Mouse (Mus musculus) large intestine, adult 2 months (tissue): Measurements from ENCODE around the gene Chst14. TPM values are rescaled to one million over a fixed set of nuclear protein-coding genes. Genes with fewer than 3 reads are reported as not detected.

ENCODE experiments used
- DNase-seq: peaks from one replicate; pipeline ENCODE4 v3.0.0-alpha.2; 2012; ENCODE audit warnings: low read depth, low spot score
- WGBS: fragments of 180-500 bp; shearing (Covaris S2); methylation state at CpG from one replicate; pipeline ENCODE4 v1.1.7; 2018; 5-methylcytosine and 5-hydroxymethylcytosine counted together
- polyA plus RNA-seq: library from polyadenylated mRNA; depleted of rRNA; stranded (reverse); fragments of >200 nt; gene quantifications from 2 replicates; pipeline ENCODE4 v1.2.3, GENCODE M21; 2012; rRNA removed

Gene Chst14
- 3.6 and 3.8 TPM in 2 replicates for polyA plus RNA-seq

DNA sequence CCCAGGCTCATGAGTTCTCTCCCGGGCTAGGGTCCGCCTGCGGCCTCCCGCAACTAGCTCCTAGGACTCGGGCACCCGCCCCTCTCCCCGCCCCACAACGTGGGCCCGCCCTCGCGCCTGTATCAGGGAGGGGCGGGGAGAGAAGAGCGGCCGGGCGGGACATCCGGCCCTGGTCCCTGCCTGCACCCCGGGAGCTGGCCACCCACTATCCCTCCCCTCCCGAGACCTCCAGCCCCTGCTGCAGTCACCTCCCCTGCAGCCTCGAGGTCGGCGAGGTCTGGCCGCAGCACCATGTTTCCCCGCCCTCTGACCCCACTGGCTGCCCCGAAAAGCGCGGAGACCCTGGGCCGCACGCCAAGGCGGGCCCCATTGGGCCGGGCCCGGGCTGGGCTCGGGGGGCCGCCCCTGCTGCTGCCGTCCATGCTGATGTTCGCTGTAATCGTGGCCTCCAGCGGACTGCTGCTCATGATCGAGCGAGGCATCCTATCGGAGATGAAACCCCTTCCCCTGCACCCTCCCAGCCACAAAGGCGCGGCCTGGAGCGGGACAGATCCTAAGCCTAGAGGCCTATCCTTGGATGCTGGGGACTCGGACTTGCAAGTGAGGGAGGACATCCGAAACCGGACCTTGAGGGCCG is at the start of gene Chst14:
Gene Chst14 (plus strand): TSS at position 136 of the 637 bp plus-strand sequence.
- WGBS = under 1% methylated on average over 42 of the region's 47 CpGs
- no peak for DNase-seq

DNA sequence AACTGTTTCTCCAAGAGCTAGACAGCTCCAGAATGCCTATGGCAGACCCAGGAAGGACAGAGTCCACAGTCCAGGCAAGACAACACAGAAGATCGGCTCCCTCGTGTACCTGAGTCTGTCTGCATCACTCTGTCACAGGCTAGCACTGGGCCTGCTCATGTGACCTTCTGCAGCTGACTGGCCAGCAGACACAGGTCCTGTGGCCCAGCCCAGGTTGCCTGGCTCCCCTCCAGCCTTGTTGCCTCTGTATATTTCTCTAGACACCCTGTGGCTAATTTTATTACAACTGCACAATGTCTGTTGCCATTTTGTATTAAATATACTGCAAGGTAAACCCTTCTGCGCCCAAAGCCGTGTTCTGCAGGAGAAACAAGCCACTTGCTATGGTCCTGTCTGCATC is 45.3 kb upstream of the Chst14 start:
- no peak for DNase-seq
- 74% methylated on average over 4 of the region's 4 CpGs for WGBS

DNA sequence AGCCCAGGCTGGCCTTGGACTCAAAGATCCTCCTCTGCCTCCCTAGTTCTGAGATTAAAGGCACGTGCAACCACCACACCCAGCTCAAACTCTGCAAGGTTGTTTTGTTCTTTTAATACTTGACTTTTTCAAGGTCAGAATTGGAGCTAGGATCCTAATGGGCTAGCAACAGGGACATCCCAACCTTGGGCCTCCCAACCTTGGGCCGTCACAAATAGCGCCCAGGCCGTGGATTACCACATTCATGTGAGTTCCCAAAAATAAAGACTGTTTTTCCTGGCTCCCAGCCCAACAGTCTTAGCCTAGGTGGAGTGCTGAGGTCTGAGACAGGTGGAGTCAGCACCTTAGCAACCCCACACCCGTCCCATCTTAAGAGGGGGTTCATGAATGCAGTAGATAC is 44.3 kb upstream of the Chst14 start:
- WGBS = 62% methylated on average over 5 of the region's 5 CpGs
- DNase-seq = no peak

DNA sequence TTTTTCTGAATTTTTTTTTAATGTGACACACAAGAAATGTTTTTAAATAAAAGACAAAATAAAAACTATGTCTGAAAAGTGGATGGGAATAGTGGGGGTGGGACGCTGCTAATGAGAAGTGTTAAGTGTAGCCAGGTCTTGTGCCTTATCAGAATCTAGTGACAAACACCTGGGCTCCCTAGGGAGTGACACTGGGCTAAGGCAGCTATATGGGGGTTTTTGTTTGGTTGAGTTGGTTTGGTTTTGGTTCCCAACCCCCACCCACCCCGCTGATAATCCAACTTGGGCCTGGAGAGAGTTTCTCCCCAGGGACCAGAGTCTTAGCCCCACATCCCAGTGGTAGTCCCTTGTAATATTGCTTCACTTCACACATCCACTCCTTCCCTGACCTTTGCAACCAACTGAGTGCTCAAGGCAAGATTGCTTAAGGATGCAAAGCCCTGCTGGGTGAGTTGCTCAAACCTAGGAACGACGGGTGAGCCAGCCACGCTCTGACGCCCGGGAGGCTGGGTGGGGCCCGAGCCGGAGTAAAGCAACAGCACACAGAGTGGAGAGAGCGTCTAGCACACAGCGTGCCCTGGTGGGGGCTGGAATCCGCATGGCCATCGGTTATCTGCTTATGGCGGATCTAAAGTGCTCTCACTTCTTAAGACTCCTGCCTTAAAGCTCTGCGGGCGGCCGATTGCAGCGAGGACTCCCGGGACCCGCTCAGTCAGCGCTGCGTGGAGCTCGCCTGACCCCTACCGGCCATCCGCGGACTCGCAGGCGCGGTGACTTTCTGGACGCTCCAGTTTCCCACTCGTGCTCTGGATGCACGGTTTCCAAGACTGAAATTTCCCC is 43.2 kb upstream of the Chst14 start:
- WGBS = 4% methylated on average over 32 of the region's 32 CpGs
- DNase-seq = no peak

DNA sequence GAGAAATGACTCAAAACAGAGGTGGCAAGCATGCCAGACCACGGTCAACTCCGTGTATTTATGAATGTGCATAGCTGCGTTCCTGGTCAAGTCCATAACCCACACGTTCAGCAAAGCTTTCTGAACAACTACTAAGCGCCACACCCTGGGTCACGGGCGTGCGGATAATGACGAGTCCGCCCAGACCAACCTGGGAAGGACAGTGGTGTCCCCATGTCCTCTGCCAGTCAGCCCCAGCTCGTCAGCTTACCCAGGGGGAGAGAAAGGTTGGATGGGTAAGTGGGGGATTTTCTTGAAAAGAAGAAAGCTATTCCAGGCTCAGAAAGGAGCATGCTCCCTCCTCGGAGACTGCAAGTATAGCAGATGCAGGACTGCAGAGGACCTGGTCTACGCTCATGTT is 38.9 kb upstream of the Chst14 start:
- 36% methylated on average over 13 of the region's 13 CpGs for WGBS

DNA sequence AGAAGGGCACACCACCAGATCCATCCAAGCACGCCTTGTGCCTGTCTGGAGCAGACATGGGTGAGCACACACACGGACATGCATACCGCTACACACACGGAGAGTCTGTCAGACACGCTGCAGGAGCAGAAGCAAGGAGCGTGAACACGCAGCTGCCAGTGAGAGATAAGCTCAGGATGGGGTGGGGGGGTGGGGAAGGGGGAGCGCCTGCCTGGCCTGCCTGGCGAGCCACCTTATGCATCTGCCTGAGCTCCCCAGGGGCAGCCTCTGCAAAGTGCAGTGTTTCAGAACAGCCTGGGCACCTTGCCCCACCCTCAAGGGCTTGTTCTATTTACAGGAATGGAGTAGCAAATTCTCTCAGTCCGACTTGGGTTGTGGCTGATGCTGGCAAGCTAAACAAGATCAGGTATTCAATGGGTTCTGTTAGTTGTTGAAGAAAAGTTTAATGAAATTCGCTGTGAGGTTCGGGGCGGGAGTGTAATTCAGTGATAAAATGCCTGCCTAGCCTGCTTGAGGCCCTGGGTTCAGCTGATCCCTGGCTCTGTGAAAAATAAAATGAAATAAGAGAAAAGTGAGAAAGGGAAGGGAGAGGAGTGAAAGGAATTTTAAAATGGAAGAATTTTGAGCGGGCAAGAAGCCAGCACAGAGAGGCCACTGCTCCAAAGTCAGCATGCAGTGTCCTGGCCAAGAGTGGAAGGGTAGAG is 38.3 kb upstream of the Chst14 start:
- WGBS = 26% methylated on average over 14 of the region's 14 CpGs
- DNase-seq = no peak

More for the DNA sequence above, 38.9 kb upstream of the Chst14 start:
- no peak for DNase-seq

DNA sequence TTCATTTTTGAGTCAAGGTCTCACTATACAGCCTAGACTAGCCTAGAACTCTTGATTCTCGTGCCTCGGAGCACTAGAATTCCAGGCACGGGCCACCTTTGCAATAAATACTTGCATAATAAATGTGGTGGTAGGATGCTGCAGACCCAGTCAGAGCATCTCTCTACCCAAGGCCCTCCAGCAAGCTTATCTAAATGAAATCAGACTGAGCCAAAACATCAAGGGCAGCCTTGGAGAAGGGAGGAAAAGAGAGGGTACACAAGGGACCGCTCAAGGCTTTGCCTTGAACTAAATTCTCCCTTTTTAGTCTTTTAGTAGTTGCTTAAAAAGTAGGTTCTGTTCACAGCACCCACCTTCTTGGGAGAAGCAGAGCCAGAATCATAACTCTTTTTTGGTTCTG is 35.1 kb upstream of the Chst14 start:
- no peak for DNase-seq
- whole genome bisulfite sequencing = 83% methylated on average over 4 of the region's 4 CpGs

DNA sequence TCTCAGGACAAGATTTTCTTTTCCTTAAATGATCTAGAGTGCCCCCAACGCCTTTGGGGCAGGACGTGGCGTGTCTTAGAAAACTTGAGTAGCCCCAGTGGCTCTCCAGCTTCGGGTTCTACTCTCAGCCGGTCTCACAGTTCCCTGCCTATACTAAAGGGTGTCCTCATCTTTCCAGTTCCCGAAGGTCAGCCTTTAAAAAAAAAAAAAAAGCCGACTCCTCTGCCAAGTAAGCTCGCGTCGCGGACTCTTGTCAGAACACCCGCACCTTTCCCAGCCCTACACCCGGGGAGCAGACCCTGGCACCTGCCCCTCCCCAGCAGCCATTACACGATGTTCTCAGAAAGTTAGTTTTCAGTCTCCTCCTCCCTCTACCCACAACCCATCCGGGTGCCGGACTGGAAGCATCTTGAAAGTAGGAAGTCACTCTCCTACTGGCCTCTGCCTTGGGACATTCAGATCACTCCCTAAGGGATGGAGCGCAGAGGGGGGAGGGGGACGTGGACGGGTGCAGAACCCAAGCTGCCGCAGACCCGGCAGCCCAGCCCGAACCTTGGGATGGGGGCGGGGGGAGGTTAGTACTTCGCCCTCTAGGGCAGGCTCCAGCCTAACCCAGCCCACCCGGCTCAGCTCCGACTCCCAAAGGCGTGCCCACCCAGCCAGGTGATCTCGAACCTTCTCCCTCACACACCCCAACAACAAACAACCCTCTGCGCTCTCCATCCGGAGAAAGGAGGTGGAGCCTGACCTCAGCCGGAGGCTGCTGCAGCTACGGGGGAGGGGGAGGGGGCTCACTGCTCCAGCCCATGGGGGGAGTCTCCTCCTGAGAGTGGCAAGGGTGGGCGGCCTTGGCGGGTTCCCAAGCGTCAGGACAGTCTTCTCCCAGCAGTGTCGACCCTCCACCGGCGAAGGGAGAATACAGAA is 30.0 kb upstream of the Chst14 start:
- no peak for DNase-seq
- 4% methylated on average over 38 of the region's 38 CpGs for WGBS

DNA sequence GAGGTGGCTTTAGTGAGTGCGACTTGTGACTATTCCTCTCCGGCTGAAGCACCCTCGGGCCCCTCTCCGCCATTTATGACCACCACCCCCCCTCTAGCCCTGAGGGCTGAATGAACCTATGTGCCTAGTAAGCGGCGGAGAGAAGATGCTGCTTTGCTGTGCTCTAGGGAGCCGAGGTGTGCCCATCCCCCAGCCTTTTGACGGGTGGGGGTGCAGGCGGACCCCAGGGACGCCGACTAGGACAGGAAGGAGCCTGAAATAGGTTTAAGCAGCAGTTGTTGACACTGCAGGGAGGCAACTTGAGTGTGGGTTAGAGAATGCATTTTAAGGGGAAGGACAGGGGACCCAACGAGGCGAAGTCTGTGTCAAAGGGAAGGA is 29.4 kb upstream of the Chst14 start:
- 4% methylated on average over 13 of the region's 13 CpGs for WGBS

DNA sequence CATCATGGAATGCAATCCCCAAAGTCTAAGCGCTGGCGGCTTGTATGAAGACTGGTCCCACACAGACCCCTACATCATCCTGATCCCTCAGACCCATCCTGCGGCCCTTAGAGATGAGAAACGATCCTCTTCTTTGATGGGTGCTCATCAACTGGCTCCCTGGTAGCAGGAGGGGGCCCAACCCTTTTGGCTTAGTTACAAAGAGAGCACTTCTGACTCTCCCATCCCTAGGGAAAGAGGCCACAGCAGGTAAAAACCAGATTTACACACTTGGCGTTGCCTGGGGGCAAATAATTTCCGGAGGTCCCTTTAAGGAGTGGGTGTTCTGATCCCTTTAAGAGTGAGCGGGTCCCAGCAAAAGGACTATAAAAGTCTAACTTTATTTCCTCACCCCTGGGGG is 28.9 kb upstream of the Chst14 start:
- WGBS = 31% methylated on average over 7 of the region's 7 CpGs
- no peak for DNase-seq

More for the DNA sequence above, 29.4 kb upstream of the Chst14 start:
- no peak for DNase-seq

DNA sequence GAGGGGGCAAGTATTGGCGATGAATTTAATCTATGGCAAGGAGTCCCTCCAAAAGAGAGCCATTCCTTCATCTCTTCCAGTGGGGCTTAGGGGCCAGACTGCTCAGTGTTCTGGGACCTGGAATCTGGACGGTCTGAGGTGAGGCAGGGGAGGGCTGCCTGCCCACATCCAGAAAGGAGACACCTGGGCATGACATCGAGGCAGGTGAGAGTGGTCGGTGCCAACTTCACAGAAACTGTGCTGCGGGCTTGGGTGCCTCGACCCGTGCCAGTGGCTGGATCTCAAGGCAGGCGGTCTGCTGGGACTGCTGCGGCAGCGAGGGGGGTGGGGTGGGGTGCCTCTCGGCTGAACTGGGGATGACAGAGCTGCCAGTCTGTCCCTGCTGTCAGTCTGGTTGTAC is 28.5 kb upstream of the Chst14 start:
- 33% methylated on average over 11 of the region's 11 CpGs for WGBS
- no peak for DNase-seq

DNA sequence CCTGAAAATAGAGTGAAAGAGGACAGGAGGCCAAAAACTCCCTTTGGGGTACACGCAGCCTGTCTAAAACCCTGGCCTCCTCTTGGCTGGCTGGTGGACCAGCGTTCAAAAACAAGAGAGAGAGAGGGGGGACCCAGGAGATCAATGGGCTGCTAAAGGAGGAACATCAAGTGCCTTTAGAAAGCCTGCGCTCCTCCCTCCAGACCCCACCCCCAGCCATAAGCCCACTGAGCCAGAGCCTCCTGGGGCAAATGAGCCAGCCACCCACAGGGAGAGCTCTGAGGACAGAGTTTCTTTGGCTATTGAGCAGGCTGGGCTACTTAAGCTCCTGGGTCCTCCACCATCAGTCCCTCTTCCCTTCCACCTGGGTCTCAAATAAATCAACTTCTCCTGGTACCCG is 27.5 kb upstream of the Chst14 start:
- DNase-seq = no peak
- 77% methylated on average over 4 of the region's 4 CpGs for WGBS

DNA sequence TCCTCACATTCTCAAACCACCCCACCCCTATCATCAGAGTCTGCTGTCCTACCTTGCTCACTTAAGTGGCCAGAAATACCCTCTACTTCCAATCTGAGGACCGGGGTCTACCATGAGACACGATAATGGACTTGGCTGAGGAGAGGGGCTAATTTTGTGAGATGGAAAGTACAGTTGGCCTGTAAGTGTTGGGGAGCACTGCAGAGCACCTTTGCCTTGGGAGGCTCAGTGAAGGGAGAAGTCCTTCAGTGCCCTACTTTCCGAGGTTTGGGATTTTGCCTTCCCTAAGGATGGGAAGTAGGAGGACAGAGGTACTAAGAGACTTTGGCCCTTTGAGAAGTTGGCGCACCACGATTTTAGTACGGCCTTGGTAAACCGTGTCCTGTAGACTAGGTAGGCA is 27.0 kb upstream of the Chst14 start:
- WGBS = 64% methylated on average over 7 of the region's 7 CpGs
- DNase-seq = no peak

DNA sequence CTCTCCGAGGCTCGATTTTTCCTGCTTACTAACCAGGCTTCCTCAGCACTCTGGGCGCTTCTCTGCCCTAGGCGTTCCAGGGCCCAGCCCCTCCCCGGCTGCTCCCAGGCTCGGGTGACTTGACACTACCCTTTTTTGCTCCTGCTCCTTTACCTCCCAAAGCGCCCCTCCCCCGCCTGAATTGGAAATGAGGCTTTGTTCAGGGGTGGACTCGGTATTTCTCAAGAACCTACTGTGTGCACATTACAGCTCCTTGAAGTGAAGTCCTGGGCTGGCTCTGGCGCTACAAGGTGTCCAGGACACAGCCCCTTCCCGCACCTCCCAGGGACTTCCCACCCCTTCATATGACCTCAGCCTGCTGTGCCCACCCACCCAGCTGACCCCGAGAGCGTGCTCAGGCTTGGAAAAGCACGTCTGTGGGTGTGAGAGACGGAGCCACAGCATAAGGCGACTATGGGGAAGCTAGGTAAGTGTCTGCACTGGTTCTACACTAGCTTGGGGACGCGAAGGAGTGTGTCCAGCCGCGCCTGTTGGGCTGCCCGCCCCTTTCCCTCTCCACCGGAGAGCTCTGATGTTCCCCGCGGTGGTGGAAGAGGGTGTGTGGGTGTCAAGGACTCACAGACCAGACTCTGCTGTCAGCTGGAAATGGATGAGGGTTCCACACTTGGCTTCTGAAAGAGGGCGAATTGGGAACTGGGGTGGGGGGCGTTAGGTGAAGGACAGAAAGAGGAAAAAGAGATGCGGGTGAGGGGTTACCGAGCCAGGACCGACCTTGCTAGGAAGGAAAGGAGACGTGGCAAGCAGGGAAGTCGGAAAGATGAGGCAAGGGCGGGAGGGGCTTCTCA is 26.1 kb upstream of the Chst14 start, which contains the start of gene Bahd1:
Gene Bahd1 (plus strand): TSS at position 397 of the 845 bp plus-strand sequence.
- DNase-seq = no peak
- 3% methylated on average over 32 of the region's 32 CpGs for WGBS

DNA sequence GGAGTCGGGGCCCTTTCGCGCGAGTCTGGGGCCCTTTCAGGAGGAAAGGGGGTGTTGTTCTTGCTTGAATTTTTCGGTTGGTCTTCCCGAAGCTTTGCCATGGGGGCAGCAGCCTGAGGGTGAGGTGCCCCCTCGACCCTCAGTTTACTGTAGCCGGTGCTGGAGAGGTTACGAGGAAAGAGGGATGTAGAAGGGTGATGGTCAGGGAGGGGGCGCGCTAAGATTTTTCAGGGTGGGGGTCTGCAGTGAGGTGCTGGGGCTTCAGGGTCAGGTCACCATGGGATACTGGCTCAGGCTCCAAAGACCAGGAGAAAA is 25.5 kb upstream of the Chst14 start:
- WGBS = under 1% methylated on average over 11 of the region's 11 CpGs
- DNase-seq = no peak

DNA sequence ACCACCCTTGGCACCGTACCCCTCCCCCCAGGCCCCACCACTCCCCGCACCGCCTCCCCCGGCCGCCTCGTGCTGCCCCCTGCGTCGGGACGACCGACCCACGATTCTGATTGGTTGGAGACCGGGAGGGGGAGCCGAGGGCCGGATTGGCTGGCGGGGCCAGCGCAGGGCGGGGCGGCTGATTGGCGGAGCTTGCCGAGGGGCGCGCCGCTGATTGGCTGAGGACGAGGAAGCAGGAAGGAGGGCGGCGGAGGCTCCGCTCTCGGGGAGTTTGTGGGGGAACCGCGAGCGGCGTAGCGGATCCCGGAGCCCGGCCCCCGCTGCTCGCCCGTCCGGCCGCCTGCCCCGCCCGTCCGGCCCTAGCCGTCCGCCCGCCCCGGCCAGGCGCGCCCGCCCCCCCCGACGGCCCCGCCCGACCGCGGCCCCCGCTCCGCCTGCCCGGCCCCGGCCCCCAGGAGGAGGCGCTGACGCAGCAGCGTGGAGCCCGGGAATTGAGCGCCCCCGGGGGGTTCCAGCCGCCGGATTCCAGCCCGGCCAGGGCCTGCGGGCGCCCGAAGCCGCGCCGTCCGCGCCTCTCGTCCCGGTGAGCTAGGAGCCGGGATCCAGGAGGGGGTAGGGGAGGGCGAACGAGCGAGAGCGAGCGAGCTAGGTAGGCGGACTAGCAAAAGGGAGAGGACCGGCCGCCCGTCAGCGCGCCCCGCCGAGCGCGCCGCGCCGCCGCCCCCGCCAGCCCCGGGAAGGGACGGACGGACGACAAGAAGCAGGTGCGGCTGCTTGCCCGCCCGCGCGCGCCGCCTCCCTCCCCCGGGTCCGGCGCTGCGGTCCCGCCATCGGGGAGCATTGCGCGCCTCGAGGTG is 24.9 kb upstream of the Chst14 start:
- no peak for DNase-seq
- under 1% methylated on average over 95 of the region's 120 CpGs for WGBS

DNA sequence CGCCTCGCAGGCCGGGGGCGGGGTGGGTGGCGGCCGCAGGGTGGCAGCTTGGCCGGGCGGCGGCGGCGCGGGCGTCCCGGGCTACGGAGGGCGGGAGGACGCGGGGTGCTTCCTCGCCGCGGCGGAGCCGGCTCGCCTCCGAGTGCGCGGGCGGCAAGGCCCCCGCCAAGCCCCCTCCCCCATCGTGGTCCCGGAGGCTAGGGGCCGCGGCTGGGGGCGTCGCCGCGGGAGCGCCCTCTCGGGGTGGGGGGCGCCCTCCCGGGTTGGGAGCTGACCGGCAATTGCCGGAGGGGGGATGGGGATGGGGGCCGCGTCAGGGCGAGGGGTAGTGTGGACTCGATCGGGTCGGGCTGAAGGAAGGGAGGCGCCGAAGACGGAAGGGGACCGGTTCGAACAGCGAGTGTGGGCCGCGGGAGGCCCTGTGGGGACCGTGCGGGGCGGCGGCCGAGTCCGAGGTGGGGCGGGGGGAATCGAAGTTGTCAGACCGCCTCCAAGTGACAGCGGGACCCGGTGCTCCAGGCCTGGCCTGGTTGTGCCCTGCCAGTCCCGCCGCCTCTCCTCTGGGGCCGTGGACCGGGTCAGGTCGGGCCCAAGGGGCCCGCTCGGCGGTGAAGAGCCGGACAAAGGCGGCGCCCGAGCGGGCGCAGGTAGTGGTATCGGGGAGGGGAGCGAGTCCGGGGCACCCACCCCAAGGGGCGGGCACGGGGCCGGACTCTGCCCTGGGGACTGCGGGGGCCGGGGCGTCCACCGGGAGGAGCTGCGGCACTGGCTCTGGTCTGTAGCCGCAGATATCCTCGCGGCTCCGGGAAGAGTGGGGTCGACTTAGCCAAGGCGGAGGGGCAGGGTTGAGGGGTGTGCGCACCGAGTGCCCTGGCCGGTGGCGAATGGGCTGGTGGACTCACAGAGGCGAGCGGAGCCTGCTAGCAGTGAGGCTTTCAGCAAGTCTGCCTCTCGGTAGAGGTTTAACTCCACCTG is 24.0 kb upstream of the Chst14 start:
- under 1% methylated on average over 100 of the region's 106 CpGs for WGBS
- no peak for DNase-seq
